Mouse (Mus musculus): ENCODE data around the gene Iqgap2. TPM values are rescaled to one million over a fixed set of nuclear protein-coding genes. Genes with fewer than 3 reads are reported as not detected.

Iqgap2 gene
- polyA plus RNA-seq, 1 experiment, result 18.5 TPM

- no peaks in the 10 kb centered on the region for H3K9me3 ChIP-seq (replicated peaks; ENCODE audit: control insufficient read depth, insufficient read depth, low read length, poor library complexity, severe bottlenecking)
These were observed 127.7 kb downstream of the Iqgap2 start for GRCm38 (mm10) chr13:95763876-95764517.

GRCm38 (mm10) chr13:95759810-95760209 lies 131.9 kb downstream of the Iqgap2 start:
- no peak overlapping the region for H3K27ac ChIP-seq (ENCODE audit: insufficient read depth, low read length)
- H3K4me1 ChIP-seq (ENCODE audit: control insufficient read depth, insufficient read depth, low read length), result no peaks in the 10 kb centered on the region
- no peak overlapping the region for H3K4me3 ChIP-seq (ENCODE audit: low read depth, low read length)
- no peak overlapping the region for H3K9ac ChIP-seq (ENCODE audit: low read depth, poor library complexity, severe bottlenecking)
- H3K9me3 ChIP-seq (replicated peaks; ENCODE audit: control insufficient read depth, insufficient read depth, low read length, poor library complexity, severe bottlenecking), result no peaks in the 10 kb centered on the region
- no peaks in the 10 kb centered on the region for H3K36me3 ChIP-seq (ENCODE audit: control insufficient read depth, insufficient read depth, low read length, poor library complexity, severe bottlenecking)
- no peak for TF ChIP-seq EP300 (IDR thresholded peaks at IDR 0.05; ENCODE audit: insufficient read depth, low read depth, low read length)
- TF ChIP-seq POLR2A (IDR thresholded peaks at IDR 0.05; ENCODE audit: insufficient read depth, low read length), result no peak
- H3K27me3 ChIP-seq (ENCODE audit: control insufficient read depth, insufficient read depth, low read length, poor library complexity, severe bottlenecking), result no peaks in the 10 kb centered on the region

More at GRCm38 (mm10) chr13:95763876-95764517, 127.7 kb downstream of the Iqgap2 start:
- Histone ChIP-seq H3K4me3 (ENCODE audit: low read depth, low read length) (no peak overlapping the region), H3K27me3 (ENCODE audit: control insufficient read depth, insufficient read depth, low read length, poor library complexity, severe bottlenecking) (no peaks in the 10 kb centered on the region), H3K36me3 (ENCODE audit: control insufficient read depth, insufficient read depth, low read length, poor library complexity, severe bottlenecking) (no peaks in the 10 kb centered on the region), H3K27ac (ENCODE audit: insufficient read depth, low read length) (no peak overlapping the region), H3K9ac (ENCODE audit: low read depth, poor library complexity, severe bottlenecking) (no peak overlapping the region), H3K4me1 (ENCODE audit: control insufficient read depth, insufficient read depth, low read length) (no peaks in the 10 kb centered on the region)
- TF ChIP-seq POLR2A (IDR thresholded peaks at IDR 0.05; ENCODE audit: insufficient read depth, low read length), result no peak
- no peak for TF ChIP-seq EP300 (IDR thresholded peaks at IDR 0.05; ENCODE audit: insufficient read depth, low read depth, low read length)
- no peak for TF ChIP-seq CTCF (IDR thresholded peaks at IDR 0.05; ENCODE audit: low read depth, low read length)

GRCm38 (mm10) chr13:95754285-95754684 lies 137.4 kb downstream of the Iqgap2 start:
- Histone ChIP-seq H3K4me3 (ENCODE audit: low read depth, low read length) (no peak overlapping the region), H3K27ac (ENCODE audit: insufficient read depth, low read length) (no peak overlapping the region), H3K9ac (ENCODE audit: low read depth, poor library complexity, severe bottlenecking) (no peak overlapping the region), H3K27me3 (ENCODE audit: control insufficient read depth, insufficient read depth, low read length, poor library complexity, severe bottlenecking) (no peaks in the 10 kb centered on the region), H3K4me1 (ENCODE audit: control insufficient read depth, insufficient read depth, low read length) (no peaks in the 10 kb centered on the region), H3K9me3 (replicated peaks; ENCODE audit: control insufficient read depth, insufficient read depth, low read length, poor library complexity, severe bottlenecking) (peaks cover 6% of the 10 kb centered on the region), H3K36me3 (ENCODE audit: control insufficient read depth, insufficient read depth, low read length, poor library complexity, severe bottlenecking) (no peaks in the 10 kb centered on the region)
- TF ChIP-seq POLR2A (IDR thresholded peaks at IDR 0.05; ENCODE audit: insufficient read depth, low read length) (no peak), EP300 (IDR thresholded peaks at IDR 0.05; ENCODE audit: insufficient read depth, low read depth, low read length) (no peak), CTCF (IDR thresholded peaks at IDR 0.05; ENCODE audit: low read depth, low read length) (no peak)

- Histone ChIP-seq H3K9me3 (replicated peaks; ENCODE audit: control insufficient read depth, insufficient read depth, low read length, poor library complexity, severe bottlenecking) (peaks cover 6% of the 10 kb centered on the region), H3K27ac (ENCODE audit: insufficient read depth, low read length) (no peak overlapping the region), H3K4me1 (ENCODE audit: control insufficient read depth, insufficient read depth, low read length) (no peaks in the 10 kb centered on the region), H3K27me3 (ENCODE audit: control insufficient read depth, insufficient read depth, low read length, poor library complexity, severe bottlenecking) (no peaks in the 10 kb centered on the region), H3K4me3 (ENCODE audit: low read depth, low read length) (no peak overlapping the region), H3K9ac (ENCODE audit: low read depth, poor library complexity, severe bottlenecking) (no peak overlapping the region), H3K36me3 (ENCODE audit: control insufficient read depth, insufficient read depth, low read length, poor library complexity, severe bottlenecking) (no peaks in the 10 kb centered on the region)
- TF ChIP-seq POLR2A (IDR thresholded peaks at IDR 0.05; ENCODE audit: insufficient read depth, low read length) (no peak), CTCF (IDR thresholded peaks at IDR 0.05; ENCODE audit: low read depth, low read length) (no peak), EP300 (IDR thresholded peaks at IDR 0.05; ENCODE audit: insufficient read depth, low read depth, low read length) (no peak)
These were observed 139.3 kb downstream of the Iqgap2 start for GRCm38 (mm10) chr13:95752386-95752785.

- no peak for TF ChIP-seq POLR2A (IDR thresholded peaks at IDR 0.05; ENCODE audit: insufficient read depth, low read length)
- no peak for TF ChIP-seq EP300 (IDR thresholded peaks at IDR 0.05; ENCODE audit: insufficient read depth, low read depth, low read length)
- TF ChIP-seq CTCF (IDR thresholded peaks at IDR 0.05; ENCODE audit: low read depth, low read length), result no peak
- H3K27me3 ChIP-seq (ENCODE audit: control insufficient read depth, insufficient read depth, low read length, poor library complexity, severe bottlenecking), result no peaks in the 10 kb centered on the region
- no peaks in the 10 kb centered on the region for H3K36me3 ChIP-seq (ENCODE audit: control insufficient read depth, insufficient read depth, low read length, poor library complexity, severe bottlenecking)
- H3K4me1 ChIP-seq (ENCODE audit: control insufficient read depth, insufficient read depth, low read length), result no peaks in the 10 kb centered on the region
- H3K9ac ChIP-seq (ENCODE audit: low read depth, poor library complexity, severe bottlenecking), result no peak overlapping the region
- H3K27ac ChIP-seq (ENCODE audit: insufficient read depth, low read length), result no peak overlapping the region
- H3K4me3 ChIP-seq (ENCODE audit: low read depth, low read length), result no peak overlapping the region
- H3K9me3 ChIP-seq (replicated peaks; ENCODE audit: control insufficient read depth, insufficient read depth, low read length, poor library complexity, severe bottlenecking), result no peaks in the 10 kb centered on the region
These were observed 144.2 kb downstream of the Iqgap2 start for GRCm38 (mm10) chr13:95747541-95747940.

- no peak overlapping the region for H3K27ac ChIP-seq (ENCODE audit: insufficient read depth, low read length)
- no peak overlapping the region for H3K4me3 ChIP-seq (ENCODE audit: low read depth, low read length)
- TF ChIP-seq CTCF (IDR thresholded peaks at IDR 0.05; ENCODE audit: low read depth, low read length) (no peak), EP300 (IDR thresholded peaks at IDR 0.05; ENCODE audit: insufficient read depth, low read depth, low read length) (no peak), POLR2A (IDR thresholded peaks at IDR 0.05; ENCODE audit: insufficient read depth, low read length) (no peak)
These were observed 144.6 kb downstream of the Iqgap2 start for GRCm38 (mm10) chr13:95747101-95747500.

More at GRCm38 (mm10) chr13:95747101-95747500, 144.6 kb downstream of the Iqgap2 start:
- Histone ChIP-seq H3K36me3 (ENCODE audit: control insufficient read depth, insufficient read depth, low read length, poor library complexity, severe bottlenecking) (no peaks in the 10 kb centered on the region), H3K27me3 (ENCODE audit: control insufficient read depth, insufficient read depth, low read length, poor library complexity, severe bottlenecking) (no peaks in the 10 kb centered on the region), H3K9ac (ENCODE audit: low read depth, poor library complexity, severe bottlenecking) (no peak overlapping the region), H3K9me3 (replicated peaks; ENCODE audit: control insufficient read depth, insufficient read depth, low read length, poor library complexity, severe bottlenecking) (no peaks in the 10 kb centered on the region), H3K4me1 (ENCODE audit: control insufficient read depth, insufficient read depth, low read length) (no peaks in the 10 kb centered on the region)
